Mouse (Mus musculus): ENCODE data around the gene 1110008P14Rik. TPM values are rescaled to one million over a fixed set of nuclear protein-coding genes. Genes with fewer than 3 reads are reported as not detected.

Gene 1110008P14Rik
- polyA plus RNA-seq, 1 experiment from 2014 or later, result 39.2 TPM

DNA sequence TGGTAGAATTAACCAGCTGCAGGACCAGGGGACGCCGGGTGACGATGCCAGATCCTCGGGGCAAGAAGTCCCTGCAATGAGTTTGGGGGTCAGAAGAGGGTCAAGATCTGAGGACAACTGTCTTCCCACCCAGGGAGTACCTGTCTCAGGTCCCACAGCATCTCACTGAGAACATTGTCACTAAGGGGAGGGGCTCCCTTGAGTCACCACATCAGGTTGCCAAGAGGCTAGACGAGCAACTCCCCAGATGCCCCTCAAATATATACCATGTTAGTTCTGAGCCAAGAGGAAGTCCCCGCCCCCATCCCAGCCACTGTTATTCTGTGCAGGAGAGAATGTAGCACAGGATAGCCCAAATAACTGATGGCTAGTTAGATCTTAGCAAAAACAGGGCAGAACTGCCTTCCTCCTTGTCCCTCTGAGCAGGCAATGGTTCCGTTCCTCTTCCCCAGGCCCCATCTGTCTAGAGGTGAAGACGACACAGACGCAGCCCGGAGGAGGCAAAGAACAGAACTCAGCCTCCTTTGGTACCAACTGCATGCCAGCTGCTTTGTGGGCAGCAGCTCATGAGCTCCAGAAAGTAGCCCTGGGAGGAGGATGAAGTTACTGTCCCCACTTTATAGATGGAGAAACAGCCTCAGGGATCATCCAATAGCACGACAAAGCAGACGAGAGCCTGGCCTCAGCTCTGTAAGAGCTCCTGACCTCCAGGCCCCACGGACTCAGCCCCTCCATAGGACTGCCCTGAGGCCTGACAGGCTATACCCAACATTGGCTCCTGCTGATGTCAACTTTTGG is 40.7 kb downstream of the 1110008P14Rik start:
- 66% methylated on average over 13 of the region's 13 CpGs for WGBS (ENCODE audit: insufficient replicate concordance)
- Histone ChIP-seq H3K27me3 (peaks cover 21% of the 10 kb centered on the region), H3K36me3 (no peaks in the 10 kb centered on the region), H3K27ac (no peak overlapping the region), H3K4me2 (no peak overlapping the region), H3K4me3 (replicated peaks) (no peak overlapping the region), H3K9ac (no peak overlapping the region), H3K9me3 (replicated peaks) (no peaks in the 10 kb centered on the region), H3K4me1 (replicated peaks) (no peaks in the 10 kb centered on the region)
- DNase-seq (no peak), ATAC-seq (ENCODE audit: low read depth) (no peak)

DNA sequence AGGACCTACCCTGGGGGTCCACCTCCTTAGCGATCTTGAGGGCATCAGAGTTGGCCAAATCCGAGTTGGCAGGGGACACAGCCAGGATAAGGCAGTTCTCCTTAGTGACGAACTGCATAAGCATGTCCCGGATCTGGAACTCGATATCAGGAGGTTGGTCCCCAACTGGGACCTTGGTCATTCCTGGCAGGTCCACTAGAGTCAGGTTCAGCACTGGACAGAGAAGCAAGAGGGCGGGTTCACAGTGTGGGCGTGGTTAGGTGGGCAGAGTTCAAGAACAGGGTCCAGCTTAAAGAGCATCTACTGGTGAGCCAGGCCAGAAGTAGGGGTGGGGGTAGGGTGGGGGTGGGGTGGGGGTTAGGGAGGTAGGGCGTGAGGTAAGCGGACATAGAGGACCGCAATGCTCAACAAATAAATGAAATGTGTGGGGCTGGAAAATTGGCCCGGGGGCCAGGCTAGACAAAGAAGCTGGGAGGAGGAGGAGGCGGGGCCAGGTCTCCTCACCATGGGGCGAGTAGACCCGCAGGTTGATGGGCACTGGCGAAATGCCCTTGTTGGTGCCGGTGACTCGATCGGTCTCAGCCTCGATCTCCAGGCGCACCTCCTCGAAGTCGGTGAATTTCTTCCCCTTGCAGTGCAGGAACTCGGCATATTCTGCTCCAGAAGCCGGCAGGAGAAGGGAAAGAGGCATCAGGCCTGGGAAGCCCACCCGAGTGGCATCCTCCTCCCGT is 41.7 kb downstream of the 1110008P14Rik start:
- Histone ChIP-seq H3K4me3 (replicated peaks) (no peak overlapping the region), H3K4me1 (replicated peaks) (no peaks in the 10 kb centered on the region), H3K4me2 (no peak overlapping the region), H3K9me3 (replicated peaks) (no peaks in the 10 kb centered on the region), H3K27ac (no peak overlapping the region), H3K9ac (no peak overlapping the region), H3K27me3 (peaks cover 30% of the 10 kb centered on the region), H3K36me3 (no peaks in the 10 kb centered on the region)
- DNase-seq (no peak), ATAC-seq (ENCODE audit: low read depth) (no peak)
- 30% methylated on average over 26 of the region's 26 CpGs for WGBS (ENCODE audit: insufficient replicate concordance)

DNA sequence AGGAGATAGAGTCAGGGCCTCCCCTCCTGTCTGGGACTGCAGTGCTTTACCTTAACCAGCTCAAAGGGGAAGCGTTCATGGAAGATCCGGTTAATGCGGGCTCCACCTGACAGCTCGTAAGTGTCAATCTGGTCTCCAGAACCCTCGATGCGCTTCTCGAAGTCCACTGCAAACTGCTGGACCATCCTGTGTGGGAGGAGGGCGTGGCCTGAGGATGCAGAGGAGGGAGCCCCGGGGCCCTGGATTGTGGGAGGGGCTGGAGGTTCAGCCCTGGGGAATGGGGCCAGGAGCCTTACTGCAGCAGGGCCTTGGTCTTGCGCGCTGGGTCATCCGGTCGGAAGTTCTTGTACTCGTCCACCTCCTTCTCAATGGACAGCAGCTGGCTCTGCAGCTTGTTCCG is 45.9 kb downstream of the 1110008P14Rik start:
- Histone ChIP-seq H3K36me3 (no peaks in the 10 kb centered on the region), H3K4me1 (replicated peaks) (no peaks in the 10 kb centered on the region)

DNA sequence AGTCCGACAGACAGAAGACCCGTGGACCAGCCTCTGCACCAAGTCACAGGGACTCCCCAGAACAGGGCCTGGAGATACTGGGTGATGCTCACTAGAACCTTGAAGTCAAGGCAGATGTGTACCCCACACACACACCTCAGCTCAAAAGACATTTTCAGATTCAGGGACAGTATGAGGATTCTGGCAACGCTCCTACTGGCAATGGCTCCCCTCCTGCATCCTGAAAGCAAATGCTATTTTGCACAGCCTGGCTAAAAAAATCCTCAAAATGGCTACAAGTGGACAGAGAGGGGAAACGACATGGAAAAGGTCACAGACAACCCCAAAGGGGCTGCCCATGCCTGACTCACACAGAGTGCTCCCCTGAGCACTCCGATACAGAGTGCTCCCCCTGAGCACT is 49.6 kb downstream of the 1110008P14Rik start:
- H3K9me3 ChIP-seq (replicated peaks), result no peaks in the 10 kb centered on the region
- H3K27ac ChIP-seq, result no peak overlapping the region
- no peak overlapping the region for H3K4me3 ChIP-seq (replicated peaks)
- 68% methylated on average over 5 of the region's 5 CpGs for WGBS (ENCODE audit: insufficient replicate concordance)
- no peak overlapping the region for H3K4me2 ChIP-seq
- H3K27me3 ChIP-seq, result peaks cover 67% of the 10 kb centered on the region
- ATAC-seq (ENCODE audit: low read depth) (no peak), DNase-seq (no peak)
- no peak overlapping the region for H3K9ac ChIP-seq
- no peaks in the 10 kb centered on the region for H3K4me1 ChIP-seq (replicated peaks)
- H3K36me3 ChIP-seq, result no peaks in the 10 kb centered on the region

More for the DNA sequence above, 45.9 kb downstream of the 1110008P14Rik start:
- DNase-seq (no peak), ATAC-seq (ENCODE audit: low read depth) (no peak)
- no peak overlapping the region for H3K9ac ChIP-seq
- H3K27ac ChIP-seq, result no peak overlapping the region
- H3K27me3 ChIP-seq, result peaks cover 59% of the 10 kb centered on the region
- no peak overlapping the region for H3K4me3 ChIP-seq (replicated peaks)
- H3K4me2 ChIP-seq, result no peak overlapping the region
- 35% methylated on average over 15 of the region's 15 CpGs for WGBS (ENCODE audit: insufficient replicate concordance)
- H3K9me3 ChIP-seq (replicated peaks), result no peaks in the 10 kb centered on the region

DNA sequence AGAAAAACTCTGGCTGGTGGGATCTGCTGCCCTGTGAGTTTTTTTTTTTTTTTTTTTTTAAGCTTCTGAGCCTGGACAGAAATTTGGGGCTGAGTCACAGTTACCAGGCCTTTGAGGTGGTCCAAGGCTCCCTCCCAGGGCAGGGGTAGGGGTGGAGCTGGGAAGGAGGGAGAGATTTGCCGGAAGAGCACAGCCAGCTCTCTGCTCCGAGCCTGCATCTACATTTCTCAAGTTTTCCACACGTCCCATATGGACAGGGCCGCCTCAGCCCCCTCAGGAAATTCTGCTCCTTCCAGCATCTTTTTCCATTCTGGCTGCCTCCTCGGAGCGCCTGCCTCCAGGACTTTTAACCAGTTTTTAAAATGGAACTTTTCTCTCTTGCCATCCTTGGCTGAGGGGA is 52.2 kb downstream of the 1110008P14Rik start:
- no peak for ATAC-seq (ENCODE audit: low read depth)
- H3K9ac ChIP-seq, result no peak overlapping the region
- H3K4me2 ChIP-seq, result no peak overlapping the region
- H3K4me3 ChIP-seq (replicated peaks), result no peak overlapping the region
- H3K27me3 ChIP-seq, result peaks cover 41% of the 10 kb centered on the region
- no peak overlapping the region for H3K27ac ChIP-seq
- H3K36me3 ChIP-seq, result no peaks in the 10 kb centered on the region
- no peak for DNase-seq
- no peaks in the 10 kb centered on the region for H3K4me1 ChIP-seq (replicated peaks)
- H3K9me3 ChIP-seq (replicated peaks), result no peaks in the 10 kb centered on the region
- WGBS (ENCODE audit: insufficient replicate concordance), result 55% methylated on average over 6 of the region's 6 CpGs

DNA sequence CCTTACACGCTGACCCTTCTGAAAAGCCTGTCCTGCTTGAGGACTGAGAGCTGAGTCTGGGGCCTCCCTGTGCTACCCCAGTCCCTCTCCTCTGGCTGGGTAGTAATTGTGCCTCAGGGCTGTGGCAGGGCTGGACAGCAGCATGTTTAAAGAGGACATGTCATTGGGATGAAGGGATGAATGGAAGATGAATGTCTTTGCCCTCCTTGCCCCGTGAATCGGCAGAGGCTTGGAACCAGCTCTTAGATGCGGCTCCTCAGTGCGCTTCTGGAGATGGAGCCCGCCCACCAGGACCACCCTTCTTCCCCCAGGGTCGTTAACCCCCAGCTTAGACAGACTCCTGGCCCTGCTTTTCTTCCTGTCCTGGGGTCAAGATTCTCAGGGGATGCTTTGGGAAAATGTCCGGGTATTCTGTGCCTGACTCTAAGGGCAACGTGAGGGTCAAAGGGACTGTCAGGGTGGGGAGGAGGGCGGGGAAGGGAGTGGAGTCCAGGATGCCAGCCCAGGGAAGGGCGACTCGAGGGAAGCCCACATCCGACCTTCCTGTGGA is 52.8 kb downstream of the 1110008P14Rik start:
- Histone ChIP-seq H3K9ac (no peak overlapping the region), H3K9me3 (replicated peaks) (no peaks in the 10 kb centered on the region), H3K27me3 (peaks cover 36% of the 10 kb centered on the region), H3K4me3 (replicated peaks) (no peak overlapping the region), H3K36me3 (no peaks in the 10 kb centered on the region), H3K4me2 (no peak overlapping the region), H3K4me1 (replicated peaks) (no peaks in the 10 kb centered on the region), H3K27ac (no peak overlapping the region)
- no peak for ATAC-seq (ENCODE audit: low read depth)
- DNase-seq, result no peak
- 37% methylated on average over 13 of the region's 13 CpGs for WGBS (ENCODE audit: insufficient replicate concordance)

DNA sequence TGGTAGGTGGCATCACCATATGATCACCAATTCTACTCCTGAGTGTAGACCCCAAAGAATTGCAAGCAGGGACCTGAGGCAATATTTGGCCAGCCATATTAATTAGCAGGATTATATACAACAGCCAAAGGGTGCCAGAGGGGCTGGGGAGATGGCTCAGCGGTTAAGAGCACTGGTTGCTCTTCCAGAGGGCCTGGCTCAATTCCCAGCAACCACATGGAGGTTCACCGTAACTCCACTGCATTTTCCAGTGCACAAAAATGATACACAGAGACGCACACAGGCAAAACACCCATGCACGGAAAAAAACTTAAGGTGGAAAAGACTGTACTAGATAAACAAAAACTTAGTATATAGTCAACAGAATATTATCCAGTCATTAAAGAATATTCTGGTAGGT is 54.5 kb downstream of the 1110008P14Rik start:
- 69% methylated on average over 4 of the region's 4 CpGs for WGBS (ENCODE audit: insufficient replicate concordance)
- no peaks in the 10 kb centered on the region for H3K9me3 ChIP-seq (replicated peaks)

More for the DNA sequence above, 54.5 kb downstream of the 1110008P14Rik start:
- H3K4me1 ChIP-seq (replicated peaks), result no peaks in the 10 kb centered on the region
- no peak overlapping the region for H3K4me3 ChIP-seq (replicated peaks)
- H3K36me3 ChIP-seq, result no peaks in the 10 kb centered on the region
- DNase-seq (no peak), ATAC-seq (ENCODE audit: low read depth) (no peak)
- H3K27ac ChIP-seq, result no peak overlapping the region
- no peak overlapping the region for H3K9ac ChIP-seq
- H3K4me2 ChIP-seq, result no peak overlapping the region
- H3K27me3 ChIP-seq, result peaks cover 23% of the 10 kb centered on the region

Other genes with a start within 250 kb of the 1110008P14Rik start
- gene Prrc2b, start 230.9 kb downstream of the 1110008P14Rik start, polyA plus RNA-seq (2015; fragmentation: Nextera tagmentation; extraction: Ambion mirVana), result 6.8 and 7.7 TPM in 2 replicates
- gene Pomt1, start 145.3 kb downstream of the 1110008P14Rik start, polyA plus RNA-seq (2015; fragmentation: Nextera tagmentation; extraction: Ambion mirVana), result 15.4 and 15.6 TPM in 2 replicates
- 28.0 and 30.1 TPM in 2 replicates for gene Uck1, start 121.8 kb downstream of the 1110008P14Rik start, polyA plus RNA-seq (2015; fragmentation: Nextera tagmentation; extraction: Ambion mirVana)
- 7.4 and 8.7 TPM in 2 replicates for gene Golga2, start 94.6 kb downstream of the 1110008P14Rik start, polyA plus RNA-seq (2015; fragmentation: Nextera tagmentation; extraction: Ambion mirVana)
- gene Swi5, start 93.9 kb downstream of the 1110008P14Rik start, polyA plus RNA-seq (2015; fragmentation: Nextera tagmentation; extraction: Ambion mirVana), result 218 and 237 TPM in 2 replicates
- 14.8 and 21.1 TPM in 2 replicates for gene Ciz1, start 29.6 kb downstream of the 1110008P14Rik start, polyA plus RNA-seq (2015; fragmentation: Nextera tagmentation; extraction: Ambion mirVana)
- 0.65 and 0.81 TPM in 2 replicates for gene Dnm1, start 28.6 kb downstream of the 1110008P14Rik start, polyA plus RNA-seq (2015; fragmentation: Nextera tagmentation; extraction: Ambion mirVana)
- gene Lcn2, start 6.3 kb upstream of the 1110008P14Rik start, polyA plus RNA-seq (2015; fragmentation: Nextera tagmentation; extraction: Ambion mirVana), result 18.0 and 22.8 TPM in 2 replicates
- 14.1 and 15.5 TPM in 2 replicates for gene Ptges2, start 14.0 kb upstream of the 1110008P14Rik start, polyA plus RNA-seq (2015; fragmentation: Nextera tagmentation; extraction: Ambion mirVana)
- 2.2 and 2.4 TPM in 2 replicates for gene Naif1, start 68.5 kb upstream of the 1110008P14Rik start, polyA plus RNA-seq (2015; fragmentation: Nextera tagmentation; extraction: Ambion mirVana)
- gene Slc25a25, start 69.5 kb upstream of the 1110008P14Rik start, polyA plus RNA-seq (2015; fragmentation: Nextera tagmentation; extraction: Ambion mirVana), result 8.7 and 9.2 TPM in 2 replicates
- 1.0 and 1.1 TPM in 2 replicates for gene Fam102a, start 153.4 kb upstream of the 1110008P14Rik start, polyA plus RNA-seq (2015; fragmentation: Nextera tagmentation; extraction: Ambion mirVana)
- 60.4 and 64.2 TPM in 2 replicates for gene Dpm2, start 188.9 kb upstream of the 1110008P14Rik start, polyA plus RNA-seq (2015; fragmentation: Nextera tagmentation; extraction: Ambion mirVana)
- 0.10 TPM in 1 of 2 replicates, not detected in the other for gene Pip5kl1, start 192.9 kb upstream of the 1110008P14Rik start, polyA plus RNA-seq (2015; fragmentation: Nextera tagmentation; extraction: Ambion mirVana)
- gene 9430097D07Rik, start 193.7 kb upstream of the 1110008P14Rik start, polyA plus RNA-seq (2015; fragmentation: Nextera tagmentation; extraction: Ambion mirVana), result not detected in 2 replicates
- gene St6galnac4, start 205.2 kb upstream of the 1110008P14Rik start, polyA plus RNA-seq (2015; fragmentation: Nextera tagmentation; extraction: Ambion mirVana), result 13.5 and 14.1 TPM in 2 replicates
- gene St6galnac6, start 217.8 kb upstream of the 1110008P14Rik start, polyA plus RNA-seq (2015; fragmentation: Nextera tagmentation; extraction: Ambion mirVana), result 10.0 and 12.8 TPM in 2 replicates
- 2.2 and 2.3 TPM in 2 replicates for gene Ak1, start 239.8 kb upstream of the 1110008P14Rik start, polyA plus RNA-seq (2015; fragmentation: Nextera tagmentation; extraction: Ambion mirVana)